Mouse (Mus musculus) kidney, adult 2 months (tissue): ENCODE measurements at regions not wholly inside any gene's neighbourhood (a gene's known extent, or its start where the extent isn't known, plus 50 kb on each side); places are given as distances from the start of the nearest gene placed in this dataset.

Experiments
- DNase-seq: peaks from one replicate; pipeline ENCODE4 v3.0.0; 2021
- H3K27ac ChIP-seq: fragments of 200-500 bp; 2 replicates; pipeline ENCODE4 v1.5.1; 2012; ENCODE audit warnings: low read depth, low read length, control low read depth, inconsistent platforms; ENCODE audit not compliant: insufficient read depth
- H3K27me3 ChIP-seq: fragments of 200-500 bp; replicated peaks from 2 replicates; pipeline ENCODE4 v1.6.1; 2012; ENCODE audit warnings: mild to moderate bottlenecking, moderate library complexity, low read length, inconsistent platforms; ENCODE audit not compliant: control insufficient read depth, insufficient read depth
- H3K36me3 ChIP-seq: fragments of 200-500 bp; 2 replicates; pipeline ENCODE4 v1.6.1; 2012; ENCODE audit warnings: mild to moderate bottlenecking, moderate library complexity, low read length, inconsistent platforms; ENCODE audit not compliant: control insufficient read depth, insufficient read depth
- H3K4me1 ChIP-seq: fragments of 200-500 bp; 2 replicates; pipeline ENCODE4 v1.6.1; 2011; ENCODE audit warnings: low read length; ENCODE audit not compliant: control insufficient read depth, insufficient read depth
- H3K4me3 ChIP-seq: fragments of 200-500 bp; 2 replicates; pipeline ENCODE4 v1.5.1; 2011; ENCODE audit warnings: mild to moderate bottlenecking, low read depth, low read length, control low read depth; ENCODE audit not compliant: insufficient read depth
- CTCF ChIP-seq: fragments of 200-500 bp; conservative IDR thresholded peaks from 2 replicates; pipeline ENCODE4 v1.5.1; 2011; ENCODE audit warnings: low read depth, mild to moderate bottlenecking, control low read depth, low read length, moderate library complexity, mixed read lengths; ENCODE audit not compliant: insufficient read depth, insufficient read length
- POLR2A ChIP-seq: fragments of 200-500 bp; IDR thresholded peaks from one replicate; pipeline ENCODE4 v1.6.1; 2011; ENCODE audit warnings: low read depth, low read length, control low read depth
- WGBS: fragments of 180-500 bp; shearing (Covaris S2); methylation state at CpG from one replicate; pipeline ENCODE4 v1.1.7; 2018; 5-methylcytosine and 5-hydroxymethylcytosine counted together

GRCm38 (mm10) chr16:70621750-70622149 lies 308.0 kb downstream of the Gbe1 start:
- no peak for DNase-seq
- TF ChIP-seq POLR2A (no peak), CTCF (no peak)

GRCm38 (mm10) chr16:70643630-70644264 lies 330.0 kb downstream of the Gbe1 start:
- H3K27me3 ChIP-seq = no peaks in the 10 kb centered on the region
- 72% methylated on average over 9 of the region's 9 CpGs for WGBS
- no peak overlapping the region for H3K4me3 ChIP-seq
- H3K4me1 ChIP-seq = no peaks in the 10 kb centered on the region
- no peak for DNase-seq
- no peaks in the 10 kb centered on the region for H3K36me3 ChIP-seq
- H3K27ac ChIP-seq = no peak overlapping the region
- TF ChIP-seq CTCF (no peak), POLR2A (no peak)

More at GRCm38 (mm10) chr16:70621750-70622149, 308.0 kb downstream of the Gbe1 start:
- H3K27ac ChIP-seq = no peak overlapping the region
- WGBS = 78% methylated on average over 3 of the region's 3 CpGs
- no peaks in the 10 kb centered on the region for H3K27me3 ChIP-seq
- no peaks in the 10 kb centered on the region for H3K36me3 ChIP-seq
- no peaks in the 10 kb centered on the region for H3K4me1 ChIP-seq
- H3K4me3 ChIP-seq = no peak overlapping the region

GRCm38 (mm10) chr16:70644695-70645279 lies 331.0 kb downstream of the Gbe1 start:
- no peak for DNase-seq
- WGBS = 50% methylated on average over 8 of the region's 8 CpGs
- H3K36me3 ChIP-seq = no peaks in the 10 kb centered on the region
- TF ChIP-seq POLR2A (no peak), CTCF (no peak)
- no peak overlapping the region for H3K4me3 ChIP-seq
- no peaks in the 10 kb centered on the region for H3K4me1 ChIP-seq
- H3K27me3 ChIP-seq = no peaks in the 10 kb centered on the region
- no peak overlapping the region for H3K27ac ChIP-seq

GRCm38 (mm10) chr16:70654429-70655081 lies 340.8 kb downstream of the Gbe1 start:
- no peaks in the 10 kb centered on the region for H3K36me3 ChIP-seq
- no peaks in the 10 kb centered on the region for H3K27me3 ChIP-seq
- H3K4me3 ChIP-seq = no peak overlapping the region
- no peak overlapping the region for H3K27ac ChIP-seq
- no peaks in the 10 kb centered on the region for H3K4me1 ChIP-seq
- no peak for DNase-seq
- WGBS = 50% methylated on average over 6 of the region's 6 CpGs
- TF ChIP-seq CTCF (no peak), POLR2A (no peak)

GRCm38 (mm10) chr16:70689826-70690225 lies 376.1 kb downstream of the Gbe1 start:
- DNase-seq = no peak
- Histone ChIP-seq H3K27me3 (no peaks in the 10 kb centered on the region), H3K27ac (no peak overlapping the region), H3K4me3 (no peak overlapping the region), H3K36me3 (no peaks in the 10 kb centered on the region), H3K4me1 (no peaks in the 10 kb centered on the region)
- 86% methylated on average over 6 of the region's 6 CpGs for WGBS
- no peak for TF ChIP-seq POLR2A
- no peak for TF ChIP-seq CTCF

- Histone ChIP-seq H3K27me3 (no peaks in the 10 kb centered on the region), H3K27ac (no peak overlapping the region), H3K4me1 (no peaks in the 10 kb centered on the region), H3K36me3 (no peaks in the 10 kb centered on the region), H3K4me3 (no peak overlapping the region)
- DNase-seq = no peak
- WGBS = 67% methylated on average over 5 of the region's 5 CpGs
- TF ChIP-seq POLR2A (no peak), CTCF (no peak)
These were observed 411.1 kb downstream of the Gbe1 start for GRCm38 (mm10) chr16:70724722-70725284.

GRCm38 (mm10) chr16:70725291-70725801 lies 411.6 kb downstream of the Gbe1 start:
- Histone ChIP-seq H3K36me3 (no peaks in the 10 kb centered on the region), H3K27ac (no peak overlapping the region), H3K4me1 (no peaks in the 10 kb centered on the region), H3K27me3 (no peaks in the 10 kb centered on the region), H3K4me3 (no peak overlapping the region)
- TF ChIP-seq POLR2A (no peak), CTCF (no peak)
- no peak for DNase-seq
- WGBS = 49% methylated on average over 6 of the region's 6 CpGs
